Mouse (Mus musculus) lung, postnatal 0 days (tissue): ENCODE measurements around the gene Jph2. TPM values are rescaled to one million over a fixed set of nuclear protein-coding genes. Genes with fewer than 3 reads are reported as not detected.

Experiments used
- ATAC-seq: fragments of 200-750 bp; cut with Nextera tagmentation; 2 replicates; pipeline ENCODE4 v1.8.0; 2017; ENCODE audit warnings: moderate library complexity
- DNase-seq: peaks from one replicate; pipeline ENCODE4 v3.0.0-alpha.2; 2016; ENCODE audit warnings: low spot score
- H3K27ac ChIP-seq: fragments of 300-500 bp; sonication (generic); 2 replicates; pipeline ENCODE4 v1.5.1; 2014; ENCODE audit warnings: antibody characterized with exemption, mild to moderate bottlenecking, low read length, mixed read lengths
- H3K27me3 ChIP-seq: fragments of 300-500 bp; sonication (generic); replicated peaks from 2 replicates; pipeline ENCODE4 v1.6.1; 2014; ENCODE audit warnings: low read length, mixed read lengths; ENCODE audit not compliant: insufficient read depth
- H3K36me3 ChIP-seq: fragments of 300-500 bp; sonication (generic); 2 replicates; pipeline ENCODE4 v1.6.1; 2014; ENCODE audit warnings: low read length, mixed read lengths; ENCODE audit not compliant: insufficient read depth
- H3K4me1 ChIP-seq: fragments of 300-500 bp; sonication (generic); 2 replicates; pipeline ENCODE4 v1.6.1; 2014; ENCODE audit warnings: antibody characterized with exemption, low read depth, low read length, mixed read lengths; ENCODE audit not compliant: insufficient read depth
- H3K4me2 ChIP-seq: fragments of 300-500 bp; sonication (generic); replicated peaks from 2 replicates; pipeline ENCODE4 v1.6.1; 2014; ENCODE audit warnings: low read depth, mild to moderate bottlenecking, low read length, moderate library complexity, mixed read lengths
- H3K4me3 ChIP-seq: fragments of 300-500 bp; sonication (generic); 2 replicates; pipeline ENCODE4 v1.5.1; 2014; ENCODE audit warnings: low read depth, low read length
- H3K9ac ChIP-seq: fragments of 300-500 bp; sonication (generic); replicated peaks from 2 replicates; pipeline ENCODE4 v1.6.1; 2014; ENCODE audit warnings: low read depth, mild to moderate bottlenecking
- H3K9me3 ChIP-seq: fragments of 300-500 bp; sonication (generic); 2 replicates; pipeline ENCODE4 v1.6.1; 2016; ENCODE audit warnings: low read length, mixed read lengths
- CTCF ChIP-seq: IDR thresholded peaks from 2 replicates; pipeline ENCODE4 v1.5.1; 2016; ENCODE audit warnings: antibody characterized with exemption, mild to moderate bottlenecking
- EP300 ChIP-seq: IDR thresholded peaks from 2 replicates; pipeline ENCODE4 v1.6.1; 2016; ENCODE audit warnings: antibody characterized with exemption, mild to moderate bottlenecking, control low read depth
- whole genome bisulfite sequencing: fragments of 180-500 bp; shearing (Covaris S2); extraction: QIAGEN DNeasy Blood & Tissue Kit; methylation state at CpG from one replicate; pipeline ENCODE4 v1.1.7; 2014; 5-methylcytosine and 5-hydroxymethylcytosine counted together
- polyA plus RNA-seq: library from polyadenylated mRNA; unstranded; fragments of >200 nt; fragmentation: Nextera tagmentation; extraction: Ambion mirVana; gene quantifications from 2 replicates; pipeline ENCODE4 v1.2.1, GENCODE M21; 2015

Gene Jph2
- polyA plus RNA-seq, 1 experiment from 2014 or later, result 4.0 TPM

GRCm38 (mm10) chr2:163401221-163401620 lies 3.4 kb upstream of the Jph2 start:
- no peak overlapping the region for H3K4me2 ChIP-seq

DNA sequence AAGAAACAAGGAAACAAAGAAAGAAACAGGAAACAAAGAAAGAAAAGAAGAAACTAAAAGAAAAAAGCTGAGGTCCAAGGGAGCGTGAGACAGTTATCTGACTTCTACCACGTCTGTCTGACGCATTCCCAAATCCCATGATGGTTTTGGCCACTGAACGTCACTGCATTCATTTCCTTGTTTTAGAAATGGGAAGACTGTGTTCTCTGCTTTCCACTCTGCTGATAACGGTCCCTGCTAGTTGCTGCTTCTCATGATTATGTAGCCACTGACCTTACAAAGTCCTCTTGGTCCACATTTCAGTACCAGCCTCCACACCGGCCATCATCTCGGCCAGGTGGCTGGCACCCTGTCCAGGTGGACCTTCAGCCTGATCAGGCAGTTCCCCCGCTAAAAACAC lies 1.4 kb upstream of the Jph2 start:
- DNase-seq (no peak), ATAC-seq (no peak)
- WGBS, result 58% methylated on average over 8 of the region's 8 CpGs
- Histone ChIP-seq H3K27me3 (no peaks in the 10 kb centered on the region), H3K4me1 (no peaks in the 10 kb centered on the region), H3K9ac (no peak overlapping the region), H3K4me2 (no peak overlapping the region), H3K4me3 (no peak overlapping the region), H3K27ac (no peak overlapping the region), H3K36me3 (no peaks in the 10 kb centered on the region), H3K9me3 (no peaks in the 10 kb centered on the region)
- TF ChIP-seq CTCF (no peak), EP300 (no peak)

More at GRCm38 (mm10) chr2:163401221-163401620, 3.4 kb upstream of the Jph2 start:
- Histone ChIP-seq H3K4me3 (no peak overlapping the region), H3K36me3 (no peaks in the 10 kb centered on the region), H3K4me1 (no peaks in the 10 kb centered on the region), H3K27me3 (no peaks in the 10 kb centered on the region), H3K9ac (no peak overlapping the region), H3K27ac (no peak overlapping the region), H3K9me3 (no peaks in the 10 kb centered on the region)
- ATAC-seq (0 out of 2 replicates have a peak, but pooled peaks have one; percentile 22), DNase-seq (peak; percentile 91)
- WGBS, result 6% methylated on average over 8 of the region's 8 CpGs
- TF ChIP-seq EP300, result no peak
- peak; percentile 99 for TF ChIP-seq CTCF

DNA sequence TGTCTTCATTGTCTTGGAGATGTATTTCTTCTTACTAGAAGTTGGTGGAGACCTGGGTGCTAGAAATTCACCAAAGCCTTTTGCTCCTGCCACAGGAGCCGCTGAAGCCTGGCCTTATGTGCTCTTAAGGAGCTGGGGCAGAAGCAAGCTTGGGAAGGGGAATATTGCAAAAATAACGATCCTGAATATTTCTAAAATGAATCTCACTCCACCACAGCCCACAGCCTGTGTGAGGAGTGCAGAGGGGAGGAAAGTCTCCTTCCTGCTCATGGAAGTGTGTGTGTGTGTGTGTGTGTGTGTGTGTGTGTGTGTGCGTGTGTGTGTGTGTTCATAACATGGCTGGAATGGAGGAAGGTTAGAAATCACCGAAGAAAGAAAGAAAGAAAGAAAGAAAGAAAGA lies 977 bp upstream of the Jph2 start:
- no peak overlapping the region for H3K4me2 ChIP-seq

DNA sequence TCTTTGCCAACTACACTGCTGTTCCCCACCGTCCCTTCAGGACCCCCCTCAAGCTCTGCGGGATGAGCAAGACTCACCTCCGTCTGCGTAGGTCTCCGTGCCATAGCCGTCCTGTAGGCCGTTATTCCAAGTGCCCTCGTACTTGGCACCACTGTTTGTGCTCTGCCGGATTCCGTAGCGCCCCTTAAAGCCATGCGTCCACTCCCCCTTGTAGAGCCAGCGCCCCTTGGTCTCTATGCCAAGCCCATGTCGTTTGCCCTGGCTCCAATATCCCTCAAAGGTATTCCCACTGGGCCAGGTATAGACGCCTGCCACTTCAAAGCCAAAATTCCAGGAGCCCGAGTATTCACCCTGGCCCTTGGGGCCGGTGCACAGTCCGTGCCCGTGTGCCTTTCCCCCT lies 722 bp downstream of the Jph2 start:
- H3K9ac ChIP-seq, result 0 out of 2 replicates have a peak overlapping the region, but pooled peaks have one; percentile 38
- H3K4me3 ChIP-seq, result peak overlapping the region; percentile 30
- H3K27me3 ChIP-seq, result no peaks in the 10 kb centered on the region
- DNase-seq (no peak), ATAC-seq (0 out of 2 replicates have a peak, but pooled peaks have one; percentile 5)
- H3K27ac ChIP-seq, result no peak overlapping the region
- WGBS, result 78% methylated on average over 19 of the region's 19 CpGs
- H3K9me3 ChIP-seq, result no peaks in the 10 kb centered on the region
- no peaks in the 10 kb centered on the region for H3K4me1 ChIP-seq
- peak overlapping the region; percentile 49 for H3K4me2 ChIP-seq
- H3K36me3 ChIP-seq, result no peaks in the 10 kb centered on the region
- TF ChIP-seq CTCF (no peak), EP300 (no peak)

More for the DNA sequence above, 977 bp upstream of the Jph2 start:
- no peak for DNase-seq
- H3K27ac ChIP-seq, result 0 out of 2 replicates have a peak overlapping the region, but pooled peaks have one; percentile 57
- H3K4me3 ChIP-seq, result no peak overlapping the region
- no peak for ATAC-seq
- 65% methylated on average over 4 of the region's 4 CpGs for WGBS
- H3K36me3 ChIP-seq, result no peaks in the 10 kb centered on the region
- no peak overlapping the region for H3K9ac ChIP-seq
- no peaks in the 10 kb centered on the region for H3K9me3 ChIP-seq
- H3K4me1 ChIP-seq, result no peaks in the 10 kb centered on the region
- no peaks in the 10 kb centered on the region for H3K27me3 ChIP-seq
- TF ChIP-seq EP300, result no peak
- TF ChIP-seq CTCF, result no peak

GRCm38 (mm10) chr2:163394977-163395376 lies 2.8 kb downstream of the Jph2 start:
- no peak overlapping the region for H3K4me3 ChIP-seq

GRCm38 (mm10) chr2:163393976-163394375 lies 3.8 kb downstream of the Jph2 start:
- TF ChIP-seq CTCF (no peak), EP300 (no peak)
- ATAC-seq (no peak), DNase-seq (no peak)
- Histone ChIP-seq H3K4me2 (no peak overlapping the region), H3K9me3 (no peaks in the 10 kb centered on the region), H3K9ac (no peak overlapping the region), H3K4me1 (no peaks in the 10 kb centered on the region), H3K36me3 (no peaks in the 10 kb centered on the region), H3K27ac (no peak overlapping the region), H3K4me3 (no peak overlapping the region), H3K27me3 (no peaks in the 10 kb centered on the region)
- WGBS, result 51% methylated on average over 6 of the region's 6 CpGs

More at GRCm38 (mm10) chr2:163394977-163395376, 2.8 kb downstream of the Jph2 start:
- no peak overlapping the region for H3K9ac ChIP-seq
- WGBS, result 60% methylated on average over 6 of the region's 6 CpGs
- H3K9me3 ChIP-seq, result no peaks in the 10 kb centered on the region
- ATAC-seq, result no peak
- TF ChIP-seq EP300 (no peak), CTCF (no peak)
- H3K4me2 ChIP-seq, result peak overlapping the region; percentile 19; the same call in 1 of the 2 replicates
- no peak overlapping the region for H3K27ac ChIP-seq
- no peaks in the 10 kb centered on the region for H3K36me3 ChIP-seq
- no peak for DNase-seq
- H3K4me1 ChIP-seq, result no peaks in the 10 kb centered on the region
- H3K27me3 ChIP-seq, result no peaks in the 10 kb centered on the region

- H3K4me1 ChIP-seq, result no peaks in the 10 kb centered on the region
- H3K9me3 ChIP-seq, result no peaks in the 10 kb centered on the region
- TF ChIP-seq CTCF, result no peak
- no peak for TF ChIP-seq EP300
- ATAC-seq, result no peak
- DNase-seq, result no peak
- no peak overlapping the region for H3K4me2 ChIP-seq
- 88% methylated on average over 10 of the region's 10 CpGs for WGBS
- no peak overlapping the region for H3K9ac ChIP-seq
- no peak overlapping the region for H3K27ac ChIP-seq
- H3K4me3 ChIP-seq, result no peak overlapping the region
- H3K27me3 ChIP-seq, result no peaks in the 10 kb centered on the region
- H3K36me3 ChIP-seq, result no peaks in the 10 kb centered on the region
Observed at GRCm38 (mm10) chr2:163393241-163393640, 4.6 kb downstream of the Jph2 start.
